ENCODE assay signal across 25 mouse cellular contexts in the genomic region with DNA sequence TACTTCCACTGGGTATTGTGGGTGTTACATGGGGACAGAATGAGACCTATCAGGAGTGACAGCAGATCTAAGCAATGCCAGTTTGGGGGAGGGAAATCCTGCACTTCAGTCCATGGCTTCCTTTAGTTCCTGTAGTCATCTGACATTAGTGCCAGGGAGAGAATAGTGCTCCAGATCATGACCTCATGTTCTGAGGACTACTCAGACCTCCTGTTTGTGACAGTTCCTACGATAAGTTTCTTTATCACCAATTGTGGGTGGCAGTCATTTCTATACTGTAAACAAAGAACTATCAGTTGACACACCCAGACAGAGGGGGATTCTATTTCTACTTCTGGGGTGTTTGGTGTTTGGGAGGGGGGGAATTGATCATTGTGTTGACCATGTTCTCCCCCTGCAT. TPM values are rescaled to one million over a fixed set of nuclear protein-coding genes. Genes with fewer than 3 reads are reported as not detected.
"Had no signal": no experiment of that assay in that cellular context is flagged by ENCODE, and none has a peak within 500 bp of the region (broad histone marks: within the 10 kb centered on the region; RNA-seq: fewer than 3 reads in every experiment).

No protein-coding gene starts in this region.

- H3K9ac ChIP-seq: liver, embryonic 13.5 days; liver, embryonic 15.5 days; liver, postnatal 0 days; lung, embryonic 15.5 days; midbrain, embryonic 13.5 days; midbrain, embryonic 15.5 days; neural tube, embryonic 12.5 days; stomach, embryonic 15.5 days had no signal

- H3K27me3 ChIP-seq: liver, embryonic 13.5 days; liver, embryonic 15.5 days; lung, embryonic 15.5 days; midbrain, embryonic 13.5 days; midbrain, embryonic 15.5 days; neural tube, embryonic 12.5 days; stomach, embryonic 15.5 days had no signal

- H3K4me1 ChIP-seq: liver, embryonic 13.5 days; liver, embryonic 15.5 days; lung, embryonic 15.5 days; midbrain, embryonic 13.5 days; midbrain, embryonic 15.5 days; neural tube, embryonic 12.5 days; stomach, embryonic 15.5 days had no signal

- H3K36me3 ChIP-seq: liver, embryonic 13.5 days; liver, embryonic 15.5 days; lung, embryonic 15.5 days; midbrain, embryonic 13.5 days; midbrain, embryonic 15.5 days; neural tube, embryonic 12.5 days; stomach, embryonic 15.5 days had no signal

- H3K27ac ChIP-seq: liver, embryonic 13.5 days; liver, embryonic 15.5 days; lung, embryonic 15.5 days; macrophage; midbrain, embryonic 13.5 days; midbrain, embryonic 15.5 days; neural tube, embryonic 12.5 days; stomach, embryonic 15.5 days; stomach, postnatal 0 days had no signal

- H3K4me2 ChIP-seq: liver, embryonic 11.5 days; liver, embryonic 13.5 days; liver, embryonic 15.5 days; lung, embryonic 15.5 days; midbrain, embryonic 11.5 days; midbrain, embryonic 13.5 days; midbrain, embryonic 15.5 days; neural tube, embryonic 12.5 days; stomach, embryonic 15.5 days had no signal

- H3K9me3 ChIP-seq: liver, embryonic 13.5 days; liver, embryonic 15.5 days; lung, embryonic 15.5 days; midbrain, embryonic 13.5 days; midbrain, embryonic 15.5 days; neural tube, embryonic 12.5 days; stomach, embryonic 15.5 days had no signal

- H3K4me3 ChIP-seq: liver, embryonic 13.5 days; liver, embryonic 15.5 days; lung, embryonic 15.5 days; midbrain, embryonic 13.5 days; midbrain, embryonic 15.5 days; myocyte; neural tube, embryonic 12.5 days; stomach, embryonic 15.5 days had no signal

- DNase-seq: liver, embryonic 13.5 days; liver, postnatal 0 days; lung, adult 2 months; lung, postnatal 14 days; right cerebral cortex, postnatal 14 days; thymus, adult 2 months; thymus, postnatal 25 days; thymus, postnatal 4 days had no signal

- ATAC-seq: liver, postnatal 0 days; lung, postnatal 0 days; midbrain, embryonic 13.5 days; midbrain, embryonic 15.5 days had no signal

RNA-seq across cellular contexts. Expression of a gene that starts 0.6 kb away (rescaled TPM):
- total RNA-seq: megakaryocyte, adult 5-6 weeks; neutrophil, adult 5-6 weeks had no signal
- polyA plus RNA-seq: liver, embryonic 11.5 days; liver, embryonic 13.5 days; liver, embryonic 15.5 days; liver, postnatal 0 days; lung, embryonic 15.5 days; lung, postnatal 0 days; macrophage; midbrain, embryonic 13.5 days; midbrain, embryonic 15.5 days; myocyte; neural tube, embryonic 12.5 days; neural tube, embryonic 14.5 days; spleen, adult 2 months; stomach, embryonic 15.5 days; stomach, postnatal 0 days; thymus, adult 2 months; urinary bladder, adult 2 months had no signal
